Mouse (Mus musculus) C2C12 (cell line): ENCODE measurements around the gene Epdr1. TPM values are rescaled to one million over a fixed set of nuclear protein-coding genes. Genes with fewer than 3 reads are reported as not detected.

Experiments used
- H3K27me3 ChIP-seq: one replicate; pipeline ENCODE4 v1.6.1; 2011; ENCODE audit not compliant: control insufficient read depth, insufficient read depth, insufficient read length
- H3K36me3 ChIP-seq: one replicate; pipeline ENCODE4 v1.6.1; 2011; ENCODE audit not compliant: control insufficient read depth, insufficient read depth
- H3K4me3 ChIP-seq: one replicate; pipeline ENCODE4 v1.5.1; 2011; ENCODE audit warnings: mild to moderate bottlenecking, control low read depth; ENCODE audit not compliant: poor library complexity, insufficient read depth, severe bottlenecking
- H3K79me2 ChIP-seq: one replicate; pipeline ENCODE4 v1.6.1; 2011; ENCODE audit not compliant: control insufficient read depth, insufficient read depth
- H3K79me3 ChIP-seq: one replicate; pipeline ENCODE4 v1.6.1; 2011; ENCODE audit warnings: low read depth, control low read depth
- H3ac ChIP-seq: one replicate; pipeline ENCODE3; 2011; ENCODE audit warnings: low read depth; ENCODE audit not compliant: control insufficient read depth, insufficient read length
- CEBPB ChIP-seq: IDR thresholded peaks from one replicate; pipeline ENCODE4 v1.6.1; 2011; ENCODE audit warnings: low read depth, mild to moderate bottlenecking, control low read depth, moderate library complexity
- CTCF ChIP-seq: IDR thresholded peaks from one replicate; pipeline ENCODE4 v1.5.1; 2011; ENCODE audit not compliant: control insufficient read depth, insufficient read depth, insufficient read length
- MAX ChIP-seq: IDR thresholded peaks from one replicate; pipeline ENCODE4 v1.6.1; 2011; ENCODE audit warnings: mild to moderate bottlenecking, control low read depth
- MYOD1 ChIP-seq: IDR thresholded peaks from one replicate; pipeline ENCODE4 v1.6.1; 2011; ENCODE audit warnings: low read depth; ENCODE audit not compliant: control insufficient read depth, insufficient read length
- MYOG ChIP-seq: IDR thresholded peaks from one replicate; pipeline ENCODE4 v1.6.1; 2011; ENCODE audit not compliant: control insufficient read depth, insufficient read length; ENCODE audit errors: extremely low read depth
- USF1 ChIP-seq: IDR thresholded peaks from one replicate; pipeline ENCODE4 v1.6.1; 2011; ENCODE audit warnings: low read depth, mild to moderate bottlenecking, control low read depth, moderate library complexity
- polyA plus RNA-seq: library from polyadenylated mRNA; unstranded; fragments of >200 nt; fragmentation: generic; extraction: Trizol; gene quantifications from one replicate; pipeline ENCODE4 v1.2.1, GENCODE M21; 2012; ENCODE audit warnings: missing spikeins

The Epdr1 gene
- polyA plus RNA-seq, 1 experiment = 30.6 TPM

- no peaks in the 10 kb centered on the region for H3K36me3 ChIP-seq
- no peaks in the 10 kb centered on the region for H3K79me3 ChIP-seq
- no peak for TF ChIP-seq MYOD1
- no peak for TF ChIP-seq USF1
- TF ChIP-seq CTCF = no peak
- no peak for TF ChIP-seq MAX
- TF ChIP-seq MYOG = no peak
- no peak for TF ChIP-seq CEBPB
- no peaks in the 10 kb centered on the region for H3K79me2 ChIP-seq
- H3ac ChIP-seq = no peak overlapping the region
- no peaks in the 10 kb centered on the region for H3K27me3 ChIP-seq
- H3K4me3 ChIP-seq = no peak overlapping the region
Measured at GRCm38 (mm10) chr13:19562510-19562909, 57.2 kb downstream of the Epdr1 start.

- TF ChIP-seq MYOD1 = no peak
- no peak for TF ChIP-seq CEBPB
- TF ChIP-seq CTCF = no peak
- no peak for TF ChIP-seq MYOG
- TF ChIP-seq USF1 = no peak
- no peaks in the 10 kb centered on the region for H3K79me3 ChIP-seq
Measured at GRCm38 (mm10) chr13:19555391-19555790, 64.3 kb downstream of the Epdr1 start.

More at GRCm38 (mm10) chr13:19555391-19555790, 64.3 kb downstream of the Epdr1 start:
- Histone ChIP-seq H3K27me3 (no peaks in the 10 kb centered on the region), H3ac (no peak overlapping the region), H3K79me2 (no peaks in the 10 kb centered on the region), H3K4me3 (no peak overlapping the region), H3K36me3 (no peaks in the 10 kb centered on the region)

Other genes with a start within 250 kb of the Epdr1 start
- 29.2 TPM for gene Stard3nl, start 224.1 kb downstream of the Epdr1 start, polyA plus RNA-seq
- 0.70 TPM for gene Sfrp4, start 3.2 kb upstream of the Epdr1 start, polyA plus RNA-seq
- gene Nme8, start 77.9 kb upstream of the Epdr1 start, polyA plus RNA-seq = not detected
- gene Gpr141, start 204.3 kb upstream of the Epdr1 start, polyA plus RNA-seq = 0.01 TPM